Mouse (Mus musculus): ENCODE results near the gene Rnf208.
A peak's percentile ranks its signal among the peaks of the same experiment; 100 is the strongest.

DNA sequence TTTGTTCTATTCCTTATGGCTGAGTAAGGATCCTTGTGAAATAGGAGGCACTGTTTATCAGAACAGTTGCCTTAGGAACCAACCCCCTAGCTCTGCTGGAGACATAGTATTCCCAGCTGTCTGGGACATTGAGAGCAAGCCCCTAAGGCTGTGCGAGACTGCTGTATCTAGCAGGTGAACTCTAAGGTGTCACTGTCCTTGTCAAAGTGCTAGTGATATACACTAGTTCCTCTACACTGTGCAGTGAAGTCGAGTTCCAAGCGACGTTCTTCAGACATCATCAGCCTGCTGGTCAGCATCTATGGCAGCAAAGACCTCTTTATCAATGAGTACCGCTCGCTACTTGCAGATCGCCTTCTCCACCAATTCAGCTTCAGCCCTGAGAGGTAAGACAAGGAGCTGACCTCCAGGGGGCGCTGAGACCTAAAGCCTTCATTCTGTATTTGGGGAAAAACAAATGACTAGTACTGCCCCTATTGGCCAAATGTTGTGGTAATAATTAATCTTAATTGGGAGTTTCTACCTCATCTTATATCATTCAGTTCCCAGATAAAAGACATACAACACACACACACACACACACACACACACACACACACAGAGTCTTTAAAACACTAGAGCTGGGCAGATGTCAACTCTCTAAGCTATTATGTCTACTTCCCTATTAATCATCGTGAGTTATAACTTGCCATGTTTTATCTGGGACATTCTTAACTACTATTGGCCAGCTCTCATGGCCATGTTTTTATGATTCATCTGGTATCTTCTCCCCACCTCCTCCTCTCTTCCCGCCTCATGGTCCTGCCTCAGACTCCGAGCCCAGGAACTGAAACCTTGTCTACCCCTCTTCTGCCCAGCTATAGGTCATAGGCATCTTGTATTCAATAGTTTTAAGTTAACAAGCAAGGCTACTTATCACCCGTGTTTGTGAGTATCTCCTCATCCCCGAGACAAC lies 37.1 kb downstream of the Rnf208 start:
- TF ChIP-seq CTCF (IDR thresholded peaks at IDR 0.05; ENCODE audit: control insufficient read depth, insufficient read depth, insufficient replicate concordance, low read depth, low read length) (peak; percentile 36; the same call in 1 of the 2 replicates), POLR2A (IDR thresholded peaks at IDR 0.05; ENCODE audit: control insufficient read depth, low read depth, low read length) (no peak)

All from testis, adult 2 months (tissue).